Mouse (Mus musculus): ENCODE data around the gene Gm39566. TPM values are rescaled to one million over a fixed set of nuclear protein-coding genes. Genes with fewer than 3 reads are reported as not detected.

Gm39566 gene
- polyA plus RNA-seq, 1 experiment = not detected

GRCm38 (mm10) chr11:69776488-69776887 lies 38.6 kb downstream of the Gm39566 start:
- H3K4me1 ChIP-seq (ENCODE audit: control insufficient read depth) = peaks cover 6% of the 10 kb centered on the region
- peaks cover 2% of the 10 kb centered on the region; the same call in 1 of the 2 replicates for H3K36me3 ChIP-seq (ENCODE audit: control insufficient read depth)
- H3K4me3 ChIP-seq (replicated peaks) = no peak overlapping the region
- no peak for TF ChIP-seq TAL1 (IDR thresholded peaks at IDR 0.05; ENCODE audit: low read length)
- TF ChIP-seq GATA1 (IDR thresholded peaks at IDR 0.05; ENCODE audit: low read length) = no peak
- peaks cover 44% of the 10 kb centered on the region for H3K27me3 ChIP-seq (ENCODE audit: control insufficient read depth)
- no peaks in the 10 kb centered on the region for H3K9me3 ChIP-seq (ENCODE audit: control insufficient read depth, low read length)

GRCm38 (mm10) chr11:69775716-69776115 lies 39.4 kb downstream of the Gm39566 start:
- peaks cover 38% of the 10 kb centered on the region for H3K27me3 ChIP-seq (ENCODE audit: control insufficient read depth)
- TF ChIP-seq TAL1 (IDR thresholded peaks at IDR 0.05; ENCODE audit: low read length) (no peak), GATA1 (IDR thresholded peaks at IDR 0.05; ENCODE audit: low read length) (no peak)
- H3K4me1 ChIP-seq (ENCODE audit: control insufficient read depth) = peaks cover 6% of the 10 kb centered on the region

GRCm38 (mm10) chr11:69774961-69775360 lies 40.1 kb downstream of the Gm39566 start:
- peaks cover 30% of the 10 kb centered on the region for H3K27me3 ChIP-seq (ENCODE audit: control insufficient read depth)
- no peaks in the 10 kb centered on the region for H3K9me3 ChIP-seq (ENCODE audit: control insufficient read depth, low read length)
- peaks cover 6% of the 10 kb centered on the region for H3K4me1 ChIP-seq (ENCODE audit: control insufficient read depth)
- peaks cover 2% of the 10 kb centered on the region; the same call in 1 of the 2 replicates for H3K36me3 ChIP-seq (ENCODE audit: control insufficient read depth)
- TF ChIP-seq TAL1 (IDR thresholded peaks at IDR 0.05; ENCODE audit: low read length) (no peak), GATA1 (IDR thresholded peaks at IDR 0.05; ENCODE audit: low read length) (no peak)
- H3K4me3 ChIP-seq (replicated peaks) = no peak overlapping the region

More at GRCm38 (mm10) chr11:69775716-69776115, 39.4 kb downstream of the Gm39566 start:
- Histone ChIP-seq H3K9me3 (ENCODE audit: control insufficient read depth, low read length) (no peaks in the 10 kb centered on the region), H3K36me3 (ENCODE audit: control insufficient read depth) (peaks cover 2% of the 10 kb centered on the region; the same call in 1 of the 2 replicates), H3K4me3 (replicated peaks) (no peak overlapping the region)

- Histone ChIP-seq H3K9me3 (ENCODE audit: control insufficient read depth, low read length) (no peaks in the 10 kb centered on the region), H3K27me3 (ENCODE audit: control insufficient read depth) (peaks cover 16% of the 10 kb centered on the region), H3K4me3 (replicated peaks) (no peak overlapping the region), H3K36me3 (ENCODE audit: control insufficient read depth) (no peaks in the 10 kb centered on the region), H3K4me1 (ENCODE audit: control insufficient read depth) (peaks cover 31% of the 10 kb centered on the region)
- TF ChIP-seq GATA1 (IDR thresholded peaks at IDR 0.05; ENCODE audit: low read length) (no peak), TAL1 (IDR thresholded peaks at IDR 0.05; ENCODE audit: low read length) (no peak)
Observed at GRCm38 (mm10) chr11:69767625-69767909, 47.5 kb downstream of the Gm39566 start.

GRCm38 (mm10) chr11:69766872-69767624 lies 48.0 kb downstream of the Gm39566 start:
- peaks cover 16% of the 10 kb centered on the region for H3K27me3 ChIP-seq (ENCODE audit: control insufficient read depth)
- peak overlapping the region; percentile 71 for H3K4me3 ChIP-seq (replicated peaks)
- H3K9me3 ChIP-seq (ENCODE audit: control insufficient read depth, low read length) = no peaks in the 10 kb centered on the region
- H3K4me1 ChIP-seq (ENCODE audit: control insufficient read depth) = peaks cover 31% of the 10 kb centered on the region
- no peaks in the 10 kb centered on the region for H3K36me3 ChIP-seq (ENCODE audit: control insufficient read depth)
- TF ChIP-seq TAL1 (IDR thresholded peaks at IDR 0.05; ENCODE audit: low read length) = no peak
- TF ChIP-seq GATA1 (IDR thresholded peaks at IDR 0.05; ENCODE audit: low read length) = no peak

- peaks cover 16% of the 10 kb centered on the region for H3K27me3 ChIP-seq (ENCODE audit: control insufficient read depth)
- peaks cover 31% of the 10 kb centered on the region for H3K4me1 ChIP-seq (ENCODE audit: control insufficient read depth)
- H3K9me3 ChIP-seq (ENCODE audit: control insufficient read depth, low read length) = no peaks in the 10 kb centered on the region
- peak overlapping the region; percentile 71 for H3K4me3 ChIP-seq (replicated peaks)
- TF ChIP-seq GATA1 (IDR thresholded peaks at IDR 0.05; ENCODE audit: low read length) (no peak), TAL1 (IDR thresholded peaks at IDR 0.05; ENCODE audit: low read length) (no peak)
- no peaks in the 10 kb centered on the region for H3K36me3 ChIP-seq (ENCODE audit: control insufficient read depth)
Observed at GRCm38 (mm10) chr11:69766126-69766609, 48.9 kb downstream of the Gm39566 start.

- Histone ChIP-seq H3K4me1 (ENCODE audit: control insufficient read depth) (peaks cover 37% of the 10 kb centered on the region), H3K4me3 (replicated peaks) (peak within 1 kb of the TSS; percentile 71), H3K9me3 (ENCODE audit: control insufficient read depth, low read length) (no peaks in the 10 kb centered on the region), H3K27me3 (ENCODE audit: control insufficient read depth) (peaks cover 16% of the 10 kb centered on the region), H3K36me3 (ENCODE audit: control insufficient read depth) (no peaks in the 10 kb centered on the region)
- TF ChIP-seq TAL1 (IDR thresholded peaks at IDR 0.05; ENCODE audit: low read length) (no peak), GATA1 (IDR thresholded peaks at IDR 0.05; ENCODE audit: low read length) (no peak)
Observed at GRCm38 (mm10) chr11:69765221-69766125, 49.6 kb downstream of the Gm39566 start, which contains the start of gene Zbtb4. TSS of gene Zbtb4 (plus strand) at chr11:69765912.

- TF ChIP-seq TAL1 (IDR thresholded peaks at IDR 0.05; ENCODE audit: low read length) = no peak
- no peak for TF ChIP-seq GATA1 (IDR thresholded peaks at IDR 0.05; ENCODE audit: low read length)
- Histone ChIP-seq H3K4me3 (replicated peaks) (no peak overlapping the region), H3K9me3 (ENCODE audit: control insufficient read depth, low read length) (no peaks in the 10 kb centered on the region), H3K36me3 (ENCODE audit: control insufficient read depth) (no peaks in the 10 kb centered on the region), H3K27me3 (ENCODE audit: control insufficient read depth) (peaks cover 16% of the 10 kb centered on the region), H3K4me1 (ENCODE audit: control insufficient read depth) (peaks cover 43% of the 10 kb centered on the region)
Observed at GRCm38 (mm10) chr11:69763551-69763950, 51.5 kb downstream of the Gm39566 start.

- Histone ChIP-seq H3K9me3 (ENCODE audit: control insufficient read depth, low read length) (no peaks in the 10 kb centered on the region), H3K4me3 (replicated peaks) (no peak within 1 kb of the TSS), H3K27me3 (ENCODE audit: control insufficient read depth) (peaks cover 12% of the 10 kb centered on the region), H3K4me1 (ENCODE audit: control insufficient read depth) (peaks cover 46% of the 10 kb centered on the region), H3K36me3 (ENCODE audit: control insufficient read depth) (peaks cover 5% of the 10 kb centered on the region)
- TF ChIP-seq TAL1 (IDR thresholded peaks at IDR 0.05; ENCODE audit: low read length) (no peak), GATA1 (IDR thresholded peaks at IDR 0.05; ENCODE audit: low read length) (no peak)
Observed at GRCm38 (mm10) chr11:69761868-69762267, 53.2 kb downstream of the Gm39566 start, which contains the start of gene Slc35g3. TSS of gene Slc35g3 (minus strand) at chr11:69761968.

Other genes starting within 250 kb of the Gm39566 start
- gene Wrap53, start 235.0 kb downstream of the Gm39566 start, polyA plus RNA-seq (2012) = 3.8 and 7.2 TPM in 2 replicates
- gene Trp53, start 234.9 kb downstream of the Gm39566 start, polyA plus RNA-seq (2012) = 4.1 and 4.3 TPM in 2 replicates
- gene Atp1b2, start 209.4 kb downstream of the Gm39566 start, polyA plus RNA-seq (2012) = 8.1 and 9.1 TPM in 2 replicates
- 0.02 TPM in 1 of 2 replicates, not detected in the other for gene Shbg, start 197.4 kb downstream of the Gm39566 start, polyA plus RNA-seq (2012)
- gene Sat2, start 193.3 kb downstream of the Gm39566 start, polyA plus RNA-seq (2012) = not detected in 2 replicates
- 9.7 and 10.3 TPM in 2 replicates for gene Fxr2, start 182.3 kb downstream of the Gm39566 start, polyA plus RNA-seq (2012)
- gene Sox15, start 160.0 kb downstream of the Gm39566 start, polyA plus RNA-seq (2012) = not detected in 2 replicates
- gene Mpdu1, start 152.7 kb downstream of the Gm39566 start, polyA plus RNA-seq (2012) = 3.9 and 4.3 TPM in 2 replicates
- 0.60 and 0.78 TPM in 2 replicates for gene Cd68, start 149.1 kb downstream of the Gm39566 start, polyA plus RNA-seq (2012)
- gene Eif4a1, start 142.9 kb downstream of the Gm39566 start, polyA plus RNA-seq (2012) = 27.9 and 30.9 TPM in 2 replicates
- 5.4 and 5.6 TPM in 2 replicates for gene Senp3, start 133.2 kb downstream of the Gm39566 start, polyA plus RNA-seq (2012)
- gene Tnfsf13, start 129.5 kb downstream of the Gm39566 start, polyA plus RNA-seq (2012) = not detected in 2 replicates
- gene Tnfsf12, start 119.4 kb downstream of the Gm39566 start, polyA plus RNA-seq (2012) = 0.02 TPM in 1 of 2 replicates, not detected in the other
- not detected in 2 replicates for gene Tnfsfm13, start 119.2 kb downstream of the Gm39566 start, polyA plus RNA-seq (2012)
- gene Polr2a, start 56.7 kb downstream of the Gm39566 start, polyA plus RNA-seq (2012) = 14.2 and 14.3 TPM in 2 replicates
- gene Slc35g3, start 53.3 kb downstream of the Gm39566 start, polyA plus RNA-seq (2012) = not detected in 2 replicates
- 0.07 and 0.33 TPM in 2 replicates for gene Zbtb4, start 49.4 kb downstream of the Gm39566 start, polyA plus RNA-seq (2012)
- not detected in 2 replicates for gene Chrnb1, start 19.4 kb downstream of the Gm39566 start, polyA plus RNA-seq (2012)
- 0.01 TPM in 1 of 2 replicates, not detected in the other for gene Fgf11, start 13.4 kb downstream of the Gm39566 start, polyA plus RNA-seq (2012)
- gene Tmem102, start 9.7 kb downstream of the Gm39566 start, polyA plus RNA-seq (2012) = 0.05 TPM in 1 of 2 replicates, not detected in the other
- not detected in 2 replicates for gene Spem2, start 3.2 kb upstream of the Gm39566 start, polyA plus RNA-seq (2012)
- gene Spem1, start 6.9 kb upstream of the Gm39566 start, polyA plus RNA-seq (2012) = not detected in 2 replicates
- gene Nlgn2, start 22.5 kb upstream of the Gm39566 start, polyA plus RNA-seq (2012) = 0.13 and 0.16 TPM in 2 replicates
- gene Tmem256, start 23.2 kb upstream of the Gm39566 start, polyA plus RNA-seq (2012) = 204 and 212 TPM in 2 replicates
- 3.6 and 4.4 TPM in 2 replicates for gene Plscr3, start 31.1 kb upstream of the Gm39566 start, polyA plus RNA-seq (2012)
- 0.94 and 1.1 TPM in 2 replicates for gene Tnk1, start 43.4 kb upstream of the Gm39566 start, polyA plus RNA-seq (2012)
- gene Tmem95, start 62.7 kb upstream of the Gm39566 start, polyA plus RNA-seq (2012) = not detected in 2 replicates
- gene Kctd11, start 66.1 kb upstream of the Gm39566 start, polyA plus RNA-seq (2012) = 0.02 and 0.08 TPM in 2 replicates
- gene Acap1, start 80.2 kb upstream of the Gm39566 start, polyA plus RNA-seq (2012) = 0.23 and 0.37 TPM in 2 replicates
- gene 2810408A11Rik, start 85.7 kb upstream of the Gm39566 start, polyA plus RNA-seq (2012) = 0.14 and 0.18 TPM in 2 replicates
- gene Neurl4, start 85.8 kb upstream of the Gm39566 start, polyA plus RNA-seq (2012) = 5.0 and 5.1 TPM in 2 replicates
- 90.4 and 109 TPM in 2 replicates for gene Gps2, start 98.6 kb upstream of the Gm39566 start, polyA plus RNA-seq (2012)
- gene Eif5a, start 106.7 kb upstream of the Gm39566 start, polyA plus RNA-seq (2012) = 295 and 310 TPM in 2 replicates
- 0.29 and 0.38 TPM in 2 replicates for gene Ybx2, start 120.5 kb upstream of the Gm39566 start, polyA plus RNA-seq (2012)
- 6.0 and 7.7 TPM in 2 replicates for gene Slc2a4, start 132.9 kb upstream of the Gm39566 start, polyA plus RNA-seq (2012)
- not detected in 2 replicates for gene Cldn7, start 149.5 kb upstream of the Gm39566 start, polyA plus RNA-seq (2012)
- gene Ctdnep1, start 165.9 kb upstream of the Gm39566 start, polyA plus RNA-seq (2012) = 23.2 and 28.5 TPM in 2 replicates
- 1.5 and 1.9 TPM in 2 replicates for gene Elp5, start 167.2 kb upstream of the Gm39566 start, polyA plus RNA-seq (2012)
- gene Gabarap, start 175.8 kb upstream of the Gm39566 start, polyA plus RNA-seq (2012) = 50.2 and 55.8 TPM in 2 replicates
- gene Phf23, start 180.5 kb upstream of the Gm39566 start, polyA plus RNA-seq (2012) = 4.5 and 5.5 TPM in 2 replicates
- 0.48 and 0.76 TPM in 2 replicates for gene Dvl2, start 185.3 kb upstream of the Gm39566 start, polyA plus RNA-seq (2012)
- gene Acadvl, start 200.1 kb upstream of the Gm39566 start, polyA plus RNA-seq (2012) = 2.9 and 3.2 TPM in 2 replicates
- 0.10 and 0.19 TPM in 2 replicates for gene Dlg4, start 201.6 kb upstream of the Gm39566 start, polyA plus RNA-seq (2012)
- gene Asgr1, start 238.8 kb upstream of the Gm39566 start, polyA plus RNA-seq (2012) = not detected in 2 replicates

Measured in erythroblast, embryonic 14.5 days (primary cell).